Mouse (Mus musculus): ENCODE measurements around the gene Gpr65. TPM values are rescaled to one million over a fixed set of nuclear protein-coding genes. Genes with fewer than 3 reads are reported as not detected.

Gpr65 gene
- total RNA-seq, 2 experiments from 2014 or later: 0.15 TPM; not detected in 1

Other genes with a start within 250 kb of the Gpr65 start
- gene Galc, start 9.2 kb upstream of the Gpr65 start, total RNA-seq (2021): 10 to 100 TPM; 20.0 to 20.7 TPM